Mouse (Mus musculus) CD4-positive naive resting alpha-beta T cell, adult 76 days (primary cell): ENCODE results near the gene Zim1. TPM values are rescaled to one million over a fixed set of nuclear protein-coding genes. Genes with fewer than 3 reads are reported as not detected.

Source experiments
- total RNA-seq: library from RNA; stranded (reverse); gene quantifications from one replicate; pipeline ENCODE4 v1.2.4, GENCODE M21; 2023

Zim1 gene
- total RNA-seq = not detected

GRCm38 (mm10) chr7:6696241-6697045 is at the start of gene Zim1:
Gene Zim1 (minus strand): TSS chr7:6696450.

GRCm38 (mm10) chr7:6730241-6730640 is 34.0 kb upstream of the Zim1 start, which contains the start of the genes Peg3 and Usp29:
Gene Peg3 (minus strand): TSS chr7:6730431.
Gene Usp29 (plus strand): TSS chr7:6730578.

Other genes with a start within 250 kb of the Zim1 start
- gene Olfr1336, start 240.3 kb downstream of the Zim1 start, total RNA-seq = not detected
- not detected for gene Olfr1346, start 229.3 kb downstream of the Zim1 start, total RNA-seq
- gene Olfr5, start 209.5 kb downstream of the Zim1 start, total RNA-seq = not detected
- gene Olfr1347, start 196.7 kb downstream of the Zim1 start, total RNA-seq = not detected
- not detected for gene Olfr1348, start 187.7 kb downstream of the Zim1 start, total RNA-seq
- not detected for gene Olfr1349, start 173.5 kb downstream of the Zim1 start, total RNA-seq
- not detected for gene Olfr1350, start 131.6 kb downstream of the Zim1 start, total RNA-seq
- gene Peg3, start 34.0 kb upstream of the Zim1 start, total RNA-seq = not detected
- not detected for gene Usp29, start 34.1 kb upstream of the Zim1 start, total RNA-seq